Mouse (Mus musculus) adrenal gland, adult 18-20 months (tissue): ENCODE data around the gene Rab23. TPM values are rescaled to one million over a fixed set of nuclear protein-coding genes. Genes with fewer than 3 reads are reported as not detected.
"Not testable (repeated sequence)": the region's sequence is repeated elsewhere in the genome, so short reads cannot be mapped to it uniquely, and the experiment has no call there.

Experiments
- DNase-seq, 2 experiments: peaks; one replicate each; pipeline ENCODE4 v3.0.0; 2021 to 2022; ENCODE audit warnings: low spot score in 2 of 2
- total RNA-seq, 2 experiments: library from RNA; stranded (reverse); gene quantifications; 1 replicate in 1 of 2; 2 replicates in 1 of 2; pipeline ENCODE4 v1.2.3; 2021

The Rab23 gene
- total RNA-seq, 2 experiments from 2014 or later = 8.3 to 13.5 TPM

DNA sequence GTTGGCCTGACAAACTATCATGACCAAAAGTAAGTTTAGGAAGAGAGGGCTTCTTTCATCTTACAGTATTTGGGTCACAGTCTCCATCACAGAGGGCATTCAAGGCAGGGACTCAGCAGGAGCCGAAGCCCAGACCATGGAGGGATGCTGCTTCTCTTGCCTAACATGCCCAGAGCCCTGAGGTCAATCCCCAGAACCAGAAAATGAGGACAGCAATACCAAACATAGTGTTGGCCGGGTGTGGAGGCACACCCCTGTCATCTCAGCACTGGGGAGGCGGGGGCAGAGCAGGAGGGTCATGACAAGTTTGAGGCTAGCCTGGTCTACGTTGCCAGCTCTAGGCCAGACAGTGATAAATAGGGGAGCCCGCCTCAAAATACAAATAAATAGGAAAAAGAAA lies 5.4 kb downstream of the Rab23 start:
- no peak for DNase-seq

DNA sequence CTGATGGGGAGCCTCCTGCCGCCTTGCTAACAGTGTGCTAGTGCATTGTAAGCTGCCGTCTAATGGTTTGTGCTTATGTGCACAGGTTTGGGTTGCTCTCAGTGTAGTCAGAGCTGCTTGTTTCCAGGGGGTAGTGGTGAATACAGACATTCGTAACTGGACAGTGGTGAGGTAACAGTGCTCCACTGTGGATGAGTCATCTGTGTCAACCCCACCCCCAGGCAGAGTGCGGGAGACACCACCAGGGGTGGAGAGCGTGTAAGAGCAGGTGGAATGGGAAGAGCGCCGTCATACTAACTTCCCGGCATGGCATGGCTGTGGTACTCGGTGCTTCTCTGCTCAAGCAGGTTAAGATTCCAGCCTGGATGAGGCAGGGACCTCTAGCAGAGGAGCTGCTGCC lies 13.4 kb downstream of the Rab23 start:
- DNase-seq = no peak

DNA sequence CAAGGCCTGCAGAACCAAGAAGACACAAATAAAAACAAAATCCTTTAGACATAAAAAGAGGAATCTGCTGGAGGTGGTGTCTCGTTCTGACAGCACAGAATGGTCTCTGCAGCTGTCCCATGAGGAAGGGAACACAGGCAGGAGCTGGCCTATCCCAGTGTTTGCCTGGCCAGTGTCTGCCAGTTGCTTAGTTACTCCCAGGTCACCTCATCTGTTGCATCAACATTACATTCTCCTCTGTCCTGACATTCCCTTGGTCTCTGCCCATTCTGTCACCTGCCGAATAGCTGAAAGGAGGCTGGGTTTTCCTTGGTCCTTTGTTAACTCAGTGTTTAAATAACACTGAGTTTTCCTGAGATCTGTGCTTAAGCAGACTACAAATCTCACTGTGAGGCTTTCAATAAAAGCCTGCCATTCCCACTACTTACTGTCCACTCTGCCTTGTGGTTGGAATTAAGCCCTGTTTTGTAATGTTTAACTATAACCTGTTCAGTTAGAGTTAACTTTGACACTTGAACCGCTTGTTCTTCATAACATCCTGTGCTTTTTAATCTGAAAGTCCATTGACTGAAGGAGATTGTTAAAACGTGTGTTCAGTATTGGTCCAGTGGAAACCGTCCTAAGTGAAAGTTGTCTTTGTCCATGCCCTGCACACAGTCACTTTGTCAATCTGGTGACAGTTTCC lies 14.5 kb downstream of the Rab23 start:
- DNase-seq = no peak

DNA sequence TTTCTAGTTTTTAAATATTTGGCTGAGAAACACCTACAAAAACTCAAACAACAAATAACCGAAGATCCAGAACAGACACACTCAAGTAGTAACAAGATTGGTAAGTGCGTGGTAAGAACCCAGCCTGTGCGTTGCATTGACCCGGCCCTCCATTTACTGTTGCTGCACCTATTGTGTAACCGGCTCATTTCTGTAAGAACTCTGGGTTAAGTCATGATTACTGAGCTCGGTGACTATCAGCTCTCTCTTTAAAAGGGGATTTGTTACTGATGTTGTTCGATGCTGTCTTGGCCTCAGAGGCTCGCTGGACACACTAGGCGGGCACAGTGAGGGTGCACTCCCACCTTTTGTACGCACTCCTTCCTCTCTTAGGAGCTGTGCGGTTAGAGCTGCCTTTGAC lies 18.6 kb downstream of the Rab23 start:
- DNase-seq = no peak

DNA sequence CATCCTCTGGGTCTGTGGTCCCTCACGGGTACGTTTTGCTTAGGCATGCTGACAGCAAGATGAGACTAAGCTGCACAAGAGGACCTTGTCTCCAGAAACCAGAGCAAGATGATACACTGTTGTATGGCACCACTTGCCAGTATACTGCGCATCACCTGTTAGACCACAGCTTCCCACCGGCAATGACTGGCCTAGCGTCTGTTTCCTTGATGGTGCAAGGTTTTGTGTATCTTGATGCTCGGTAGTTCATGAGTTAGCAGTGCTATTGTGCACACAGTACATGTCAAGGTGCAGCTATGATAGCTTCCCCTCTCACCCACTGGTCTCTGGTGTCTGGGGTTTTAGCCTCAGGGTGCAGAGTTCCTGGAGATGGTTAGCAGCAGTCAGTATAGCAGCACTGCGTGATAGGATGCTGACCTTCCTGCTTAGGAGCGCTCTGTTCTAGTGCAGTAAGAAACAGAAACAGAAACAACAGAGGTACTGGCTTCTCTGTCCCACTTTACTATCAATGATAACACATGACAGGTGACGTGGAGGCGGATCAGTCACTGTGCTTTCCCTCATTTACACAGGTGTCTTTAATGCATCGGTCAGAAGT lies 19.1 kb downstream of the Rab23 start:
- DNase-seq = no peak

DNA sequence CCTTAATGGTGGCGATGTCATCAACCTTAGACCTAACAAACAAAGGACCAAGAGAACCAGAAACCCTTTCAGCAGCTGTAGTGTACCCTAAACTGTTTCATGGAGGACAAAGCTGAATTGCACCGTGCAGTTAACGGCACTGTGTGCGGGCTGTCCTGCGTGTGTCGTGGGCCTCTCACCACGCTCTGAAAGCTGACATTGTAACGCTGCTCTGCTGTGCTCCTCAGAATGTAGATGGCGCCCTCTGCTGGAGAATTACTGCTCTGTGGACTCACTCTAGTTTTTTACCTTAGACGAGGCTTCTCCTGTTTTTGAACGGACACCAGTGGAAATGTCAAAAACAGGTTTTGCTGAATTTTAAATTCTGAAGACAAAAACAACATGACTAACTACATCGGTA lies 19.6 kb downstream of the Rab23 start:
- peak; percentile 69 to 77 for DNase-seq

DNA sequence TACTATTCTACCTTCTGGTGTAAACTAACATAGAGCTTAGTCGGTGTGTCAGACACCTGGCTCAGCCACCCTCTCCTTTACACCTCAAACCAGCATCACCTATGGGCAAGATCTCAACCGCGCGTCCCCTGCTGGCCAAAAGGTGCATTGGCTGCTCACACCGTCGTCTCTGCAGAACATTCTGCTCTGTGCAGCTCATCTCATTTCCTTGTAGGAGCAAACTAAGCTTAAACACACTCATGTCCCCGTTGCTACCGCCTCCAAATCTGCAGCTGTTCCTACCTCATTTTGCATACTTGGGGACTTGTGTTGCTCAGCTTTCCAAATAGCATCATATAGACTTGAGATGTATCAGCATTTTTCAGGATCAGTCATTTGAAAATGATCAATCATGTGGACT lies 23.2 kb downstream of the Rab23 start:
- no peak for DNase-seq

DNA sequence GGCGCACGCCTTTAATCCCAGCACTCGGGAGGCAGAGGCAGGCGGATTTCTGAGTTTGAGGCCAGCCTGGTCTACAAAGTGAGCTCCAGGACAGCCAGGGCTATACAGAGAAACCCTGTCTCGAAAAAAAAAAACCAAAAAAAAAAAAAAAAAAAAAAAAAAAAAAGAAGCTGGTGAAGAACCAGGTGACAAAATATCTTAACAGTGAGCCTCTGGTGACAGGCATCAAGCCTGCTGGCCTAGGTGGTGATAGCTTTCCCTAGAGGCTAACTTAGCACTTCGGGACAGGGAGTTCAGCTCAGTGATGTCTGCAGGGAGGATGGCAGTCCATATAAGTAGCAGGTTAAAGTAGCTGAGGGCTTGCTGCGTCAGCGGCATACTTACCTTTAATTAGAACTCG lies 25.1 kb downstream of the Rab23 start:
- DNase-seq = not testable (repeated sequence)

DNA sequence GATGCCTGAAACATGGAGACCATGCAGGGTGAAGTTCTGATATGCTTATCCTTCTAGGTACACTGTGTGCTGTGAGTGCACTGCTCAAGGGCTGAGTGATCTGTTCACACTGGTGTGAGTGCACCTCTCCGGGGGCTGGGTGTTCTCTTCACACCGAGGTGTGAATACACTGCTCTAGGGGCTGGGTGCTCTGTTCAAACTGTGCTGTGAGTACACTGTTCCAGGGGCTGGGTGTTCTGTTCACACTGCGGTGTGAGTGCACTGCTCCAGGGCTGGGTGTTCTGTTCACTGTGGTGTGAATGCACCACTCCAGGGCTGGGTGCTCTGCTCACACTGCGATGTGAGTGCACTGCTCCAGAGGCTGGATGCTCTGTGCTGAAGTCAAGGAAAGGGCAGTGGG lies 26.2 kb downstream of the Rab23 start:
- no peak for DNase-seq

DNA sequence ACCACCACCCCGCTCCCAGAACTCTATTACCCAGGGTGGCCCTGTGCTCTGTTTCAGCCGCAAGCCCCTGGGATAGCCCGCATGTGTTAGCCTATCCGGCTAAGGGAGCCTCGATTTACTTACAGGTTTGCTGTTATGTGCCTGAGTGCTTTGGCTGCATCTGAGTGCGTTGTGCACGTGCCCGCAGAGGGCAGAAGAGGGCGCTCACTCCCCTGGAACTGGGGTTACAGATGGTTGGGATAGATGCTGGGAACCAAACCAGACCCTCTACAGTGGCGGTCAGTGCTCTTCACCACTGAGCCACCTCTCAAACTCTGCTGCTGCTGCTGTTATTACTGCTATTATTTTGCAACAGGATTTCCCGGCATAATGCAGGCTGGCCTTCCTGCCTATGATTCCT lies 29.4 kb downstream of the Rab23 start:
- no peak for DNase-seq

DNA sequence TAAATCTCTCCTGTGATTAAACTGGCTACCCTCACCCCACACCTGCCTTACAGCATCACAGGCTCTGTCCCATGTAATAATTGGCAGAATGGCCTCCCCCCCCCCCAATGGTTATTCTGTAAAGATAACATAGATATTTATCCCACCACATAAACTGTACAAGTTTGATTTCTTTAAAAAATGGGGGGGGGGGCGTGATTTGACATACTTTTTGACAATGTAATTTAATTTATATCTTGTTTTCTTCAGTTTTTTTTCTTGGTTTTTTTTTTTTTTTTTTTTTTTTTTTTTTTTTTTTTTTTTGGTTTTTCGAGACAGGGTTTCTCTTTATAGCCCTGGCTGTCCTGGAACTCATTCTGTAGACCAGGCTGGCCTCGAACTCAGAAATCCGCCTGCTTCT lies 30.0 kb downstream of the Rab23 start:
- DNase-seq = not testable (repeated sequence)

DNA sequence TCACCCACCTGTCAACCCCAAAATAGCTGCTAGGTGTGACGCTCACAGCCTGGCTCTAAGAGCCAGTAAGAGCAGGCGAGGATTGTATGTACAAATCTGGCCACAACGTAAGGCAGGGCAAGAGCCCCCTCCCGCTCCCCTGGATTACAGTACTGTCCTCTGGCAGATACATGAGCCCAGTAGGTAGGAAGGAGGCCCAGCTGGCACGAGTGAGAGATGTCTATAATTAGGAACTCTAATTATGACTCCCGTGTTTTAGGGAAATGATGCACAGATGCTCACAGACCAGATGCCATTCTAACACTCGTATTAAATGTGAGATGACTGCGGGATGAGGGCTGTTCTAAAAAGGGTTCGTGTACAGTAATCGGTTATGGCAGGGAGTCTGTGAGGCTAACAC lies 31.6 kb downstream of the Rab23 start:
- DNase-seq = no peak

DNA sequence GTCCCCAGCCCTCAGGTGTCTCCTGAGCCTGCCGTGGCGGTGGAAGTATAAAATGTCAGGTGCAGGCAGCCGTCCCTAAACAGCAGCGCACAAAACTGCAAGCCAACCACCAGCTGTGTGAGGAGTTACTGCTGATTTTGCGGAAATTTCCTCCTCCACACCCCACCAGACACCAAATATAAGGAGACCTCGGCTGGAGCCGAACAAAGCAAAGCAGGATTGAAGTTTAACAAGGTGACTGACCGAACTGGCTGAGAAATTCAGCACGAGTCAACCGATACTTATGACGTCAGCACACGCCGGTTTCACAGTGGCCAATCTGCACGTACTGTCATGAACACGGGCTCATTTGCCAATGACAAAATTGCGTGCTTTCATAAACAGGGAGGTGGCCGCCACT lies 34.4 kb downstream of the Rab23 start:
- no peak for DNase-seq

DNA sequence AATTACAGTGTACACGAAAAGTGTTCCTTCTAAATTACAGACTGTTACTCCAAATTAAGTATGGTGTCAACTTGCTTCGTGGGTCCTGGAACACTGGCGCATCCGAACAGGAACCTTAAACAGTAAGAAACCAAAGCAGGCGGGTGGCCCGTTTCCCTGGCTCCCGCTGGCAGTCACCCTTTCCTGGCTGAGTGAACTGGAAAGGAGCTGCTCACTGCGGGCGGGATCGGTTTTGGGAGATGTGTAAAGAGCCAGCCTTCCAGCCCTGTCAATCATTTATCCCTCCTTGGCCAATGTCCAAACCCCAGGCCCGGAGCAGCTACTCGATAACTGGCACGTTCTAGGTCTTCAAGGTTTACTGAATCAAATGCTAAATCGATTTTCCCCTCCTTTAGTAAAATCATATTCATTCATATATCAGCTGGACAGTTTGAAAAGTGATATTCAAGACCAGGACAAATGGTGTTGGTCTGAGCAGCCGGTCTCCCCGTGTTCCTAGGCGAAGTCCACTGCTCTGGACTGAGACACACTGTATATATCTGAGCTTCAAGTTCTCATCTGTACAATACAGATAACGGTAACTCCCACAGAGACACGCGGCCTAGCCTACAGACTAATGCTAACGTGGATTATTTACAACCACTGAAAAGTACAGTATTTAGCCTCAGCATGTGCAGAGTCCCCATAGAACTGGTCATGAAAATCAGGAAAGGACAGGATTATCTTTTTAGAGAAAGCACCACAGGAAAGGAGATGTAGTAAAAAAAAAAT lies 35.5 kb downstream of the Rab23 start:
- no peak for DNase-seq

DNA sequence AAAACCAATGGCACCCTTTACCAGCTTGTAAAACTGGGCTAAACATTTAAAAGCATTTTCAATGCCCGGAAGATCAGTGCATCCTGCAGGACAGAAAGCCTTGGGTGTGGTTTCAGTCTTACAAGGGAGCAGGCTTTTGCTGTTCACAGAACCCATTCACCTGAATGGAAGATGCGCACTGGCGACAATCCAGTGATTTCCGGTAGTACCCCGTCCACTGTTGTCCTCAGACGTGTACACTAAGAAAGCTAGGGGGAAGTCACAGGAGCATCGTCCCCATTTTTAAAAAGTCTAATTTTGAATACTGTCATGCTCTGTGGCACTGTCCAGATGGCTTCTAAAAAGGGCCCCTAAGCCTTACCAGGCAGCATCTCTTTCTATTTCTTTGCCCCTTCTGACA lies 36.1 kb downstream of the Rab23 start:
- no peak for DNase-seq

DNA sequence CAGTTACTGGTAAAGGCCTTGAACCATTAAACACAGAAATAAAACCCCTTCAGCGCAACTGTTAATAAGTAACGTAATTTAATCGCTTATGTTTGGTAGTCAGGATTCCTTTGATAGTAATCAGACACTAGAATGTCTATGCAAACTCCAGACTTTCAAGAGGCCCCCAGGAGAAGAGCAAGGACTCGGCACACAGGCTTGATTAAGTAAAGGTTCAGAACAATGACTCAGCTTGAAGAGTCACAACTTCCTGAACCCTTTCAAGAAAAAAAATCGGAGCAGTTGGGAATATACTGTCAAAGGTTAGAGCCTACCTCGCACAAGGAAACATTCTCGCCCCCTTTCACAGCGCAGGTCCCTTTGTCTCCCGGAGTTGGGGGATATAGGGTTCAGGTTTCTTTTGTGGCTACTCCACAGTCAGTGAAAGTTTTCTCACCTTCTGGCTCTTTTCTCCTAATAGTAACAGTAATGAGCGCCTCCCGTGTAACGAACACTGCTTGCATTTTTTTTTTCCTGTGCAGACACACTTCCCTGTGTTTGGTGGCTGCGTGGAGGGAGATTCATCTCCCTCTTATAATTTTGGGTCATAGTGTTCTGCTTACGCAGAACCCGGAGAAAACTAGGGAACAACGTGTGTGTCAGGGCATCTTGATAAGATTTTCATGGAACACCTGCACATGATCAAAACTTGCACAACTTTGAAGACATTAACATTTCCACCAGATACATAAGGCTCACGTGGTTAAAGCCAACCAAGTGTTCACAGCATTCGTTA lies 36.8 kb downstream of the Rab23 start:
- no peak for DNase-seq

DNA sequence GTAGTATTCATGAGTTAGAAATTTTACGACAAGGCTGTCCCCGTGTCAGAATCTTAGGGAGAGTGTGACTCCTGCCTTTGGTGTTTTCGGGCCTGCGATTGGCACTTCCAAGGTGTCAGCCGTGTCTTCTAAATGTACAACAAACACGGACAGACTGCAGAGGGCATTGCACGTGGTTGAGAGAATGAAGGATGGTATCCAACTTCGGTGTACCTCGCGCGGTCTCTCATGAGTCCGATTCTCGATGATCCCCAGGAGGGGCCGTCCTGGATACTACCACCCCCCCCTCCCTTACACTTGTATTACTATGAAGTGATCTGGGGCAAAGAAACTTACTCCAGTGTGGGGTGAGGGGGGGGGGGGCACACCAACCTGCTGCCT lies 37.3 kb downstream of the Rab23 start:
- DNase-seq = peak in 1 of 2 experiments; percentile 15

DNA sequence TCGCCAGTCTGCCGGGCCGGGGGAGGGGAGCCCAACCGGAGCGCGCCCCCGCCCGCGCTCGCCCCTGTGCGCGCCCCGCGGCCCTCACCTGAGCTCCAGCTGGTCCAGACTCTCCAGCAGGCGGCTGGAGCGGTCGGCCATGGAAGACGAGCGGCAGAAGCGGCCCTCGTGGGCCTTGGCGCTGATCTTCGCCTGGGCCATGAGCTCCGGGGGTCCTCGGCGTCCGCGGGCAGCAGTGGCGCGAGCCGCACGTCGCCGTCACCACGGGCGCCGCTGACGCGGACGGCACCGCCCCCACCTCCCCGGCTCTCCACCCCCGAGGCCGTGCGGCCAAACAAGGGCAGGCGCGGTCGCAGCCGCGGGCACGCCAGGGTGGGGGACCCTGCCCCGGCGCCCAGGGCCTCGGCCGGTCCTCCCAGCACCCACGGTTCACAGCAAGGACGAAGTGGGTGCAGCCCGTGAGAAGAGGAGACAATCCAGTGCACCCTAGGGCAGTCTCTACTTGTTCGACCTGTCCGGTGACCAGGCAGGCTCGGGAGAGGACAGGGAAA lies 37.9 kb downstream of the Rab23 start, which contains the start of gene Bag2:
Gene Bag2, minus strand, starts transcription at position 305 of the 551 bp plus-strand sequence.
- peak; percentile 66 to 74 for DNase-seq

DNA sequence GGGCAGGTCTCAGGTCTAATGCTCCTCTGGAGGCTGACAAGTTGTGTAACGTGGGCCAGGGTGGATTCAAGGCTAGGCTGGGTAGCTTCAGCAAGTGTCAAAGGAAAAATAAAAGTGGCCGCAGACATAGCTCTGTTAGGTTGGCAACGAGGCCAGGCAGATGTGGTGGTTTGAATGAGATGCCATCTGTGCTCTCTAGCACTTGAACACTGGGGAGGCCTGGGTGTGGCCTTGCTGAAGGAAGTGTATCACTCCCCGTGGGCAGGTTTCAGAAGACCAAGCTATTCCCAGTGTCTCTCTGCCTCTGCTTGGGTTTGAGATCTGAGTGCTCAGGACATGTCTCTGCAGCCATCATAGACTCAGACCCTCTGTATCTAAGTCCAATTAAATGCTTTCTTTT lies 38.8 kb downstream of the Rab23 start:
- no peak for DNase-seq

DNA sequence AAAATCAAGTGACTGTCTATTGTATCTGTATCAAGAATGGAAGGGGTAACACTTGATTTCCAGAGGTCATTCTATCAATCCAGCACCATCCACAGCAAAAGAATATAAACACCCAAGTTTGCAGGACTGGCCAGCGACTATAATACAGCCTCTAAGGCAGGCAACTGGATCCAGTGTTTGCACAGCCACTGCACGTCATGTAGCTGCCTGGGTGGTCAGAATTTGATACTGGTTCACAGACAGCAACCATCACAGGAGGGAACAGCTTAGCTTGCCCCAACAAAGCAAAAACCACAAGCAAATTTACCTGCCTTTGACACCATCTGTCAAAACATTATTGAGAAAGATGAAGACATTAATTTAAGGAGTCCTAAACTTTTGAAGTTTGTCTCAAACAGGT lies 44.1 kb downstream of the Rab23 start:
- DNase-seq = no peak

DNA sequence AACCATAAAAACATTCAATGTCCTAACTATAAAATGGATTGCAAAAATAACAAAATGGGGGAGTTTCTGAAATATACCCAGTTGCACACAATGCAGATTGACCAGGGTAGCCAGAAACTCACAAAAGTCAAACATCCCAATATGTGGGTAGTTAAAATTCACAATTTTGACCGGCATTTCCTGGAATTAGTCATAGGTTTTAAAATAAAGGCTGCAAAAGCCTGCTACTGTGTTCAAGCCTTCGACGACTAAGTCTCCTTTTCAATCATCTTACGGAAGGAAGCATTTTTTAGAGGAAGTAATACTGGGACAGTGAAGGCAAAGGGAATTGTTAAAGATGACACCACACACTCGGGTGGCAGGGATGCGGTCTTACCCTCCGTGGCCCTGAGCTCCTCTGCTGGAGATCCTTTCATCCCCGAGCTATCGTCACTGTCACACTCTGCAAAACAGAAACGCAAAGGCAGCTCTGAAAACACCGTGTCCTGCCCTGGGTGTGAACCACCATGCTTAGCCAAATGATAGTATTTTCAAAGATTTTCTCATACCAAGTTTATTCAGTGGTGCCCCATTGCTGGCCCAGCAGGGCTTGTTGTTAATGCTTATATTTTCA lies 45.9 kb downstream of the Rab23 start:
- no peak for DNase-seq
